Mouse (Mus musculus): ENCODE results near the gene Taok1. TPM values are rescaled to one million over a fixed set of nuclear protein-coding genes. Genes with fewer than 3 reads are reported as not detected.

The Taok1 gene
- polyA plus RNA-seq, 1 experiment from 2014 or later = 14.8 TPM

Other genes with a start within 250 kb of the Taok1 start
- 0.07 and 0.21 TPM in 2 replicates for gene Coro6, start 145.4 kb downstream of the Taok1 start, polyA plus RNA-seq (2016; fragmentation: Nextera tagmentation; extraction: Ambion mirVana)
- gene Ankrd13b, start 118.1 kb downstream of the Taok1 start, polyA plus RNA-seq (2016; fragmentation: Nextera tagmentation; extraction: Ambion mirVana) = 9.2 and 9.4 TPM in 2 replicates
- gene Git1, start 114.3 kb downstream of the Taok1 start, polyA plus RNA-seq (2016; fragmentation: Nextera tagmentation; extraction: Ambion mirVana) = 12.2 and 12.8 TPM in 2 replicates
- 4.7 and 5.5 TPM in 2 replicates for gene Abhd15, start 92.7 kb downstream of the Taok1 start, polyA plus RNA-seq (2016; fragmentation: Nextera tagmentation; extraction: Ambion mirVana)
- 30.4 and 32.7 TPM in 2 replicates for gene Trp53i13, start 91.8 kb downstream of the Taok1 start, polyA plus RNA-seq (2016; fragmentation: Nextera tagmentation; extraction: Ambion mirVana)
- 0.10 TPM in 2 replicates for gene Gm10392, start 88.6 kb downstream of the Taok1 start, polyA plus RNA-seq (2016; fragmentation: Nextera tagmentation; extraction: Ambion mirVana)
- 3.9 TPM in 2 replicates for gene Nufip2, start 78.3 kb upstream of the Taok1 start, polyA plus RNA-seq (2016; fragmentation: Nextera tagmentation; extraction: Ambion mirVana)
- 0.21 and 0.73 TPM in 2 replicates for gene Cryba1, start 117.5 kb upstream of the Taok1 start, polyA plus RNA-seq (2016; fragmentation: Nextera tagmentation; extraction: Ambion mirVana)
- gene Myo18a, start 155.4 kb upstream of the Taok1 start, polyA plus RNA-seq (2016; fragmentation: Nextera tagmentation; extraction: Ambion mirVana) = 25.9 and 26.4 TPM in 2 replicates
- gene Gm10277, start 179.9 kb upstream of the Taok1 start, polyA plus RNA-seq (2016; fragmentation: Nextera tagmentation; extraction: Ambion mirVana) = 0.92 and 1.2 TPM in 2 replicates

All from forebrain, embryonic 10.5 days (tissue).